Mouse (Mus musculus): ENCODE results near the gene Gdpd5. TPM values are rescaled to one million over a fixed set of nuclear protein-coding genes. Genes with fewer than 3 reads are reported as not detected.
A peak's percentile ranks its signal among the peaks of the same experiment; 100 is the strongest.

Gdpd5 gene
- polyA plus RNA-seq, 1 experiment from 2014 or later, result 18.6 TPM

- no peaks in the 10 kb centered on the region for H3K27me3 ChIP-seq (replicated peaks; ENCODE audit: control insufficient read depth, insufficient read depth, low read length)
- no peak overlapping the region for H3K4me3 ChIP-seq (ENCODE audit: low read depth, low read length)
- 52% methylated on average over 3 of the region's 3 CpGs for WGBS
- DNase-seq (ENCODE audit: low spot score), result no peak
- no peak overlapping the region for H3K4me2 ChIP-seq (ENCODE audit: low read length)
- peaks cover 83% of the 10 kb centered on the region for H3K36me3 ChIP-seq (ENCODE audit: control insufficient read depth, insufficient read depth, low read length)
- no peak overlapping the region for H3K9ac ChIP-seq (ENCODE audit: low read length)
- no peaks in the 10 kb centered on the region for H3K9me3 ChIP-seq (ENCODE audit: control insufficient read depth, low read length)
- no peak overlapping the region for H3K27ac ChIP-seq (ENCODE audit: low read depth)
- H3K4me1 ChIP-seq (replicated peaks; ENCODE audit: control insufficient read depth, insufficient read depth, low read length), result peaks cover 16% of the 10 kb centered on the region
- ATAC-seq (replicated peaks; ENCODE audit: low FRiP score, low TSS enrichment, low read depth), result no peak
Measured at GRCm38 (mm10) chr7:99476558-99477114, 95.4 kb downstream of the Gdpd5 start.

- Histone ChIP-seq H3K27ac (ENCODE audit: low read depth) (no peak overlapping the region), H3K4me1 (replicated peaks; ENCODE audit: control insufficient read depth, insufficient read depth, low read length) (peaks cover 22% of the 10 kb centered on the region), H3K27me3 (replicated peaks; ENCODE audit: control insufficient read depth, insufficient read depth, low read length) (no peaks in the 10 kb centered on the region), H3K36me3 (ENCODE audit: control insufficient read depth, insufficient read depth, low read length) (peaks cover 89% of the 10 kb centered on the region), H3K9me3 (ENCODE audit: control insufficient read depth, low read length) (no peaks in the 10 kb centered on the region), H3K4me3 (ENCODE audit: low read depth, low read length) (no peak overlapping the region), H3K4me2 (ENCODE audit: low read length) (no peak overlapping the region), H3K9ac (ENCODE audit: low read length) (no peak overlapping the region)
- ATAC-seq (replicated peaks; ENCODE audit: low FRiP score, low TSS enrichment, low read depth) (no peak), DNase-seq (ENCODE audit: low spot score) (no peak)
- 84% methylated on average over 5 of the region's 5 CpGs for WGBS
Measured at GRCm38 (mm10) chr7:99477235-99477634, 96.0 kb downstream of the Gdpd5 start.

- Histone ChIP-seq H3K9ac (ENCODE audit: low read length) (peak overlapping the region; percentile 94), H3K36me3 (ENCODE audit: control insufficient read depth, insufficient read depth, low read length) (peaks cover 49% of the 10 kb centered on the region), H3K27ac (ENCODE audit: low read depth) (peak overlapping the region; percentile 84), H3K9me3 (ENCODE audit: control insufficient read depth, low read length) (no peaks in the 10 kb centered on the region), H3K4me3 (ENCODE audit: low read depth, low read length) (peak overlapping the region; percentile 99), H3K27me3 (replicated peaks; ENCODE audit: control insufficient read depth, insufficient read depth, low read length) (no peaks in the 10 kb centered on the region), H3K4me1 (replicated peaks; ENCODE audit: control insufficient read depth, insufficient read depth, low read length) (peaks cover 25% of the 10 kb centered on the region), H3K4me2 (ENCODE audit: low read length) (peak overlapping the region; percentile 99)
- ATAC-seq (replicated peaks; ENCODE audit: low FRiP score, low TSS enrichment, low read depth) (no peak), DNase-seq (ENCODE audit: low spot score) (no peak)
- under 1% methylated on average over 6 of the region's 6 CpGs for WGBS
Measured at GRCm38 (mm10) chr7:99482637-99483036, 101.4 kb downstream of the Gdpd5 start.

GRCm38 (mm10) chr7:99483271-99483923 is 102.2 kb downstream of the Gdpd5 start, which contains the start of gene Rps3:
Rps3 (minus strand) TSS chr7:99483738.
- H3K27ac ChIP-seq (ENCODE audit: low read depth), result peak within 1 kb of the TSS; percentile 84
- peak within 1 kb of the TSS; percentile 94 for H3K9ac ChIP-seq (ENCODE audit: low read length)
- DNase-seq (ENCODE audit: low spot score) (peak; percentile 98), ATAC-seq (replicated peaks; ENCODE audit: low FRiP score, low TSS enrichment, low read depth) (peak; percentile 94)
- peak within 1 kb of the TSS; percentile 99 for H3K4me2 ChIP-seq (ENCODE audit: low read length)
- peak within 1 kb of the TSS; percentile 99 for H3K4me3 ChIP-seq (ENCODE audit: low read depth, low read length)
- peaks cover 25% of the 10 kb centered on the region for H3K4me1 ChIP-seq (replicated peaks; ENCODE audit: control insufficient read depth, insufficient read depth, low read length)
- H3K9me3 ChIP-seq (ENCODE audit: control insufficient read depth, low read length), result no peaks in the 10 kb centered on the region
- H3K36me3 ChIP-seq (ENCODE audit: control insufficient read depth, insufficient read depth, low read length), result peaks cover 41% of the 10 kb centered on the region
- no peaks in the 10 kb centered on the region for H3K27me3 ChIP-seq (replicated peaks; ENCODE audit: control insufficient read depth, insufficient read depth, low read length)
- under 1% methylated on average over 45 of the region's 45 CpGs for WGBS

- WGBS, result 46% methylated on average over 8 of the region's 8 CpGs
- Histone ChIP-seq H3K4me3 (ENCODE audit: low read depth, low read length) (peak overlapping the region; percentile 99), H3K27ac (ENCODE audit: low read depth) (no peak overlapping the region), H3K4me2 (ENCODE audit: low read length) (peak overlapping the region; percentile 41), H3K36me3 (ENCODE audit: control insufficient read depth, insufficient read depth, low read length) (peaks cover 36% of the 10 kb centered on the region), H3K27me3 (replicated peaks; ENCODE audit: control insufficient read depth, insufficient read depth, low read length) (no peaks in the 10 kb centered on the region), H3K9ac (ENCODE audit: low read length) (no peak overlapping the region), H3K4me1 (replicated peaks; ENCODE audit: control insufficient read depth, insufficient read depth, low read length) (peaks cover 25% of the 10 kb centered on the region), H3K9me3 (ENCODE audit: control insufficient read depth, low read length) (no peaks in the 10 kb centered on the region)
- DNase-seq (ENCODE audit: low spot score), result no peak
- peak; percentile 25 for ATAC-seq (replicated peaks; ENCODE audit: low FRiP score, low TSS enrichment, low read depth)
Measured at GRCm38 (mm10) chr7:99483924-99484319, 102.7 kb downstream of the Gdpd5 start.

GRCm38 (mm10) chr7:99484679-99485078 is 103.5 kb downstream of the Gdpd5 start:
- Histone ChIP-seq H3K27me3 (replicated peaks; ENCODE audit: control insufficient read depth, insufficient read depth, low read length) (no peaks in the 10 kb centered on the region), H3K4me1 (replicated peaks; ENCODE audit: control insufficient read depth, insufficient read depth, low read length) (peaks cover 25% of the 10 kb centered on the region), H3K27ac (ENCODE audit: low read depth) (no peak overlapping the region), H3K4me3 (ENCODE audit: low read depth, low read length) (no peak overlapping the region), H3K9me3 (ENCODE audit: control insufficient read depth, low read length) (no peaks in the 10 kb centered on the region), H3K36me3 (ENCODE audit: control insufficient read depth, insufficient read depth, low read length) (peaks cover 29% of the 10 kb centered on the region), H3K9ac (ENCODE audit: low read length) (no peak overlapping the region), H3K4me2 (ENCODE audit: low read length) (no peak overlapping the region)
- no peak for DNase-seq (ENCODE audit: low spot score)
- no peak for ATAC-seq (replicated peaks; ENCODE audit: low FRiP score, low TSS enrichment, low read depth)
- 77% methylated on average over 1 of the region's 1 CpGs for WGBS

- H3K4me2 ChIP-seq (ENCODE audit: low read length), result no peak overlapping the region
- 77% methylated on average over 5 of the region's 5 CpGs for WGBS
Measured at GRCm38 (mm10) chr7:99489708-99490107, 108.5 kb downstream of the Gdpd5 start.

GRCm38 (mm10) chr7:99499128-99499527 is 117.9 kb downstream of the Gdpd5 start:
- H3K4me3 ChIP-seq (ENCODE audit: low read depth, low read length), result no peak overlapping the region
- no peaks in the 10 kb centered on the region for H3K36me3 ChIP-seq (ENCODE audit: control insufficient read depth, insufficient read depth, low read length)
- ATAC-seq (replicated peaks; ENCODE audit: low FRiP score, low TSS enrichment, low read depth), result no peak
- no peak overlapping the region for H3K4me2 ChIP-seq (ENCODE audit: low read length)
- no peak overlapping the region for H3K27ac ChIP-seq (ENCODE audit: low read depth)
- H3K9me3 ChIP-seq (ENCODE audit: control insufficient read depth, low read length), result no peaks in the 10 kb centered on the region
- no peaks in the 10 kb centered on the region for H3K27me3 ChIP-seq (replicated peaks; ENCODE audit: control insufficient read depth, insufficient read depth, low read length)
- H3K9ac ChIP-seq (ENCODE audit: low read length), result no peak overlapping the region
- H3K4me1 ChIP-seq (replicated peaks; ENCODE audit: control insufficient read depth, insufficient read depth, low read length), result no peaks in the 10 kb centered on the region; the same call in 1 of the 2 replicates
- no peak for DNase-seq (ENCODE audit: low spot score)
- 68% methylated on average over 1 of the region's 1 CpGs for WGBS

More at GRCm38 (mm10) chr7:99489708-99490107, 108.5 kb downstream of the Gdpd5 start:
- Histone ChIP-seq H3K9me3 (ENCODE audit: control insufficient read depth, low read length) (peaks cover 6% of the 10 kb centered on the region; the same call in 1 of the 2 replicates), H3K36me3 (ENCODE audit: control insufficient read depth, insufficient read depth, low read length) (no peaks in the 10 kb centered on the region), H3K27me3 (replicated peaks; ENCODE audit: control insufficient read depth, insufficient read depth, low read length) (no peaks in the 10 kb centered on the region), H3K4me1 (replicated peaks; ENCODE audit: control insufficient read depth, insufficient read depth, low read length) (no peaks in the 10 kb centered on the region), H3K4me3 (ENCODE audit: low read depth, low read length) (no peak overlapping the region), H3K27ac (ENCODE audit: low read depth) (no peak overlapping the region), H3K9ac (ENCODE audit: low read length) (no peak overlapping the region)
- ATAC-seq (replicated peaks; ENCODE audit: low FRiP score, low TSS enrichment, low read depth), result no peak
- DNase-seq (ENCODE audit: low spot score), result no peak
